Mouse (Mus musculus) lung, embryonic 14.5 days (tissue): ENCODE data around the gene Calr4. TPM values are rescaled to one million over a fixed set of nuclear protein-coding genes. Genes with fewer than 3 reads are reported as not detected.

Experiments used
- ATAC-seq: fragments of 200-750 bp; cut with Nextera tagmentation; 2 replicates; pipeline ENCODE4 v1.8.0; 2017; ENCODE audit warnings: mild to moderate bottlenecking, moderate TSS enrichment, moderate library complexity; ENCODE audit not compliant: insufficient read depth
- DNase-seq: peaks from one replicate; pipeline ENCODE4 v3.0.0-alpha.2; 2015
- H3K27ac ChIP-seq: fragments of 300-500 bp; sonication (generic); 2 replicates; pipeline ENCODE4 v1.5.1; 2014; ENCODE audit warnings: low read depth, mild to moderate bottlenecking, moderate library complexity
- H3K27me3 ChIP-seq: fragments of 300-500 bp; sonication (generic); 2 replicates; pipeline ENCODE4 v1.6.1; 2014; ENCODE audit warnings: low read length, control low read depth; ENCODE audit not compliant: insufficient read depth
- H3K36me3 ChIP-seq: fragments of 300-500 bp; sonication (generic); 2 replicates; pipeline ENCODE4 v1.6.1; 2014; ENCODE audit warnings: control low read depth; ENCODE audit not compliant: insufficient read depth
- H3K4me1 ChIP-seq: fragments of 300-500 bp; sonication (generic); 2 replicates; pipeline ENCODE4 v1.6.1; 2014; ENCODE audit warnings: antibody characterized with exemption, control low read depth; ENCODE audit not compliant: insufficient read depth
- H3K4me2 ChIP-seq: fragments of 300-500 bp; sonication (generic); 2 replicates; pipeline ENCODE4 v1.6.1; 2014; ENCODE audit warnings: mild to moderate bottlenecking
- H3K4me3 ChIP-seq: fragments of 300-500 bp; sonication (generic); 2 replicates; pipeline ENCODE4 v1.5.1; 2014; ENCODE audit warnings: low read depth, low read length
- H3K9ac ChIP-seq: fragments of 300-500 bp; sonication (generic); 2 replicates; pipeline ENCODE4 v1.6.1; 2014
- H3K9me3 ChIP-seq: fragments of 300-500 bp; sonication (generic); 2 replicates; pipeline ENCODE4 v1.6.1; 2016; ENCODE audit warnings: low read depth, low read length, control low read depth
- CTCF ChIP-seq: IDR thresholded peaks from 2 replicates; pipeline ENCODE4 v1.5.1; 2016; ENCODE audit warnings: antibody characterized with exemption, low read depth
- WGBS: fragments of 180-500 bp; shearing (Covaris S2); extraction: QIAGEN DNeasy Blood & Tissue Kit; methylation state at CpG from one replicate; pipeline ENCODE4 v1.1.7; 2014; 5-methylcytosine and 5-hydroxymethylcytosine counted together
- polyA plus RNA-seq: library from polyadenylated mRNA; unstranded; fragments of >200 nt; fragmentation: Nextera tagmentation; extraction: Ambion mirVana; gene quantifications from 2 replicates; pipeline ENCODE4 v1.2.1, GENCODE M21; 2014

Calr4 gene
- not detected in 2 replicates for polyA plus RNA-seq

DNA sequence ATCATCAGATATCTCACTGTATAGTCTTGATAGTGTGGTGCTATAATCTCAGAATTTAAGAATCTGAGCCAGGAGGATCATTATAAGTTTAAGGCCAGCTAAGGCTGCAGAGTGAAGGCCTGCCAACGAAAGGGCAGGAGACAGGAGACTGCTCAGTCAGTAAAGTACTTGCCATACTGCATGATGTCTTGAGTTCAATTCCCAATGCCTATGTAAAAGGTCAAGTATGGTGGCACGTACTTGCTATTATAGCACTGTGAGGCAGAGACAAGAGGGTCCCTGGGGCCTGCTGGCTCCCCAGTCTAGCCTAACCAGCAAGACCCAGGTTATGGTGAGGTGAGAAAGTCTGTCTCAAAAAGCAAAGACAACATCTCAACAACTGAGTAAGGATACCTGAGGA lies at the start of gene Calr4:
Gene Calr4, plus strand, starts transcription at position 301 of the 400 bp plus-strand sequence.
- Histone ChIP-seq H3K4me3 (no peak within 1 kb of the TSS), H3K9ac (no peak within 1 kb of the TSS), H3K27me3 (no peaks in the 10 kb centered on the region), H3K4me1 (no peaks in the 10 kb centered on the region), H3K9me3 (no peaks in the 10 kb centered on the region), H3K36me3 (no peaks in the 10 kb centered on the region), H3K27ac (no peak within 1 kb of the TSS), H3K4me2 (no peak within 1 kb of the TSS)
- no peak for TF ChIP-seq CTCF
- DNase-seq = no peak
- no peak for ATAC-seq
- WGBS = 78% methylated on average over 2 of the region's 2 CpGs

- Histone ChIP-seq H3K4me2 (no peak overlapping the region), H3K27ac (no peak overlapping the region), H3K9ac (no peak overlapping the region), H3K9me3 (no peaks in the 10 kb centered on the region), H3K4me3 (no peak overlapping the region), H3K4me1 (no peaks in the 10 kb centered on the region), H3K27me3 (no peaks in the 10 kb centered on the region), H3K36me3 (no peaks in the 10 kb centered on the region)
- WGBS = 70% methylated on average over 8 of the region's 8 CpGs
- TF ChIP-seq CTCF = no peak
- ATAC-seq = no peak
- no peak for DNase-seq
Measured at GRCm38 (mm10) chr4:109185616-109186405, 48.5 kb upstream of the Calr4 start.

DNA sequence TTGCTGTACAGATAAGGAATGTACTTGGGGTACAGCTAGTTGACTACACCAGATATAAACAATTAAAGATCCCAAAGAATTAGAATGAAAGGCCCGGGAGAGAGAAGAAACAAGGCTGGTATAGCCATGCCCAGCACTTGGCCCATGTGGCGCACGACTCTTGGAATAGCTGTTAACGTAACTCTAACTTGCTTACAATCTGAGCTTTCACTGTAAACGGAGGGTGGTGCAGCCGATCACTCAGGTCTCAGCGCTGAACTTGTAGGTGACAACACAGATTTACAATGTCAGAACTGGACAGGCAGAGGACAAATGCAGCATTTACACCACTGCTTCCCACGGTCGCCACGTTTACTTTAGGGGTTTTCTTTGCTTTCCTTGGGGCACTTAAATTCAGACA lies 42.7 kb upstream of the Calr4 start:
- DNase-seq (no peak), ATAC-seq (no peak)
- H3K9ac ChIP-seq = no peak overlapping the region
- no peaks in the 10 kb centered on the region for H3K36me3 ChIP-seq
- H3K4me1 ChIP-seq = no peaks in the 10 kb centered on the region
- H3K27ac ChIP-seq = no peak overlapping the region
- no peaks in the 10 kb centered on the region for H3K9me3 ChIP-seq
- 45% methylated on average over 10 of the region's 10 CpGs for WGBS
- no peaks in the 10 kb centered on the region for H3K27me3 ChIP-seq
- no peak overlapping the region for H3K4me3 ChIP-seq
- TF ChIP-seq CTCF = no peak
- no peak overlapping the region for H3K4me2 ChIP-seq

- 84% methylated on average over 5 of the region's 5 CpGs for WGBS
- H3K9me3 ChIP-seq = no peaks in the 10 kb centered on the region
- H3K36me3 ChIP-seq = no peaks in the 10 kb centered on the region
- ATAC-seq (no peak), DNase-seq (no peak)
- no peak overlapping the region for H3K9ac ChIP-seq
- TF ChIP-seq CTCF = no peak
- no peaks in the 10 kb centered on the region for H3K4me1 ChIP-seq
- H3K27me3 ChIP-seq = no peaks in the 10 kb centered on the region
- no peak overlapping the region for H3K4me2 ChIP-seq
- no peak overlapping the region for H3K27ac ChIP-seq
- no peak overlapping the region for H3K4me3 ChIP-seq
Measured at GRCm38 (mm10) chr4:109193886-109194285, 40.4 kb upstream of the Calr4 start.

DNA sequence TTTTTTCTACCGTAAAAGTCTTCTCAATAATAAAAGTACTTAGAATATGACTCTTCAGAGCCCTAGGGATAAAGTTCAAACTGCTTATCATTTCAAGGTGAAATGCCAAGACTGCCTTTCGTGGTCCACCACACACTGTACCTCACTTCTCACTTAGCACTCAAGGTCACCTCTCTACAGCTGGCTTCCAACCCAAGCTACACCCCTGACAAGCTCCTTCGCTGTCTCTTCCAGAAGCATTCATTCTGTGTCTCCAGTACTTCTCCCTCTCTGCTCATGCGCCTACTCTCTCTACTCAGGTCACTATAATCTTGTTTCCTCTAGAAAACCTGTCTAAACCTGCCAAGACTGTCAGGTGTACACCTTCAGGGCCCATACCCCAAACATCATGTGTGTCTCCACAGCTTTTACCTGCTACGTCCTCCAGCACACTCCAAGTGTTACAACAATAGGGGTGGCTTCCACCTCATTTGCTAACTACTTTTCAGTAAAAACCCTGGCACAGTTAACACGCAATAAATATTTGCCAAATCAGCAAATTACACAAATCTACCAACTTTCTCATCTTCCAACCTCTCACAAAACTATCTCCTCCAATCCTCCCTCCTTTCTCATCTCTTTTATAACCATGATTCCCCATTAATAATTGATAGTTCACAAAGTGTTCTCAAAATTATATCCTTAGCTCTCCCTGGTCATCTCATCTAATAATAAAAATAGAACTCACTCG lies 38.2 kb upstream of the Calr4 start:
- Histone ChIP-seq H3K4me3 (no peak overlapping the region), H3K9me3 (no peaks in the 10 kb centered on the region), H3K9ac (no peak overlapping the region), H3K36me3 (no peaks in the 10 kb centered on the region), H3K27ac (no peak overlapping the region), H3K4me1 (peaks cover 4% of the 10 kb centered on the region; the same call in 1 of the 2 replicates), H3K4me2 (no peak overlapping the region), H3K27me3 (no peaks in the 10 kb centered on the region)
- no peak for TF ChIP-seq CTCF
- DNase-seq (no peak), ATAC-seq (no peak)
- 82% methylated on average over 7 of the region's 7 CpGs for WGBS

GRCm38 (mm10) chr4:109199069-109199468 lies 35.2 kb upstream of the Calr4 start:
- ATAC-seq (no peak), DNase-seq (no peak)
- no peak for TF ChIP-seq CTCF
- Histone ChIP-seq H3K36me3 (no peaks in the 10 kb centered on the region), H3K27ac (no peak overlapping the region), H3K9me3 (no peaks in the 10 kb centered on the region), H3K4me2 (no peak overlapping the region), H3K4me1 (peaks cover 5% of the 10 kb centered on the region; the same call in 1 of the 2 replicates), H3K9ac (no peak overlapping the region), H3K27me3 (no peaks in the 10 kb centered on the region), H3K4me3 (no peak overlapping the region)
- WGBS = 96% methylated on average over 4 of the region's 4 CpGs
